Mouse (Mus musculus): Measurements from ENCODE around the gene Ermard. TPM values are rescaled to one million over a fixed set of nuclear protein-coding genes. Genes with fewer than 3 reads are reported as not detected.
A peak's percentile ranks its signal among the peaks of the same experiment; 100 is the strongest.

Ermard gene
- polyA plus RNA-seq, 1 experiment: 76.2 TPM

- Histone ChIP-seq H3K36me3 (ENCODE audit: control insufficient read depth, insufficient read depth, low read length, poor library complexity, severe bottlenecking) (no peaks in the 10 kb centered on the region), H3K9ac (ENCODE audit: low read depth, poor library complexity, severe bottlenecking) (no peak overlapping the region), H3K27ac (ENCODE audit: insufficient read depth, low read length) (no peak overlapping the region), H3K9me3 (replicated peaks; ENCODE audit: control insufficient read depth, insufficient read depth, low read length, poor library complexity, severe bottlenecking) (no peaks in the 10 kb centered on the region), H3K4me3 (ENCODE audit: low read depth, low read length) (no peak overlapping the region), H3K4me1 (ENCODE audit: control insufficient read depth, insufficient read depth, low read length) (no peaks in the 10 kb centered on the region), H3K27me3 (ENCODE audit: control insufficient read depth, insufficient read depth, low read length, poor library complexity, severe bottlenecking) (no peaks in the 10 kb centered on the region)
- TF ChIP-seq EP300 (IDR thresholded peaks at IDR 0.05; ENCODE audit: insufficient read depth, low read depth, low read length) (no peak), POLR2A (IDR thresholded peaks at IDR 0.05; ENCODE audit: insufficient read depth, low read length) (no peak), CTCF (IDR thresholded peaks at IDR 0.05; ENCODE audit: low read depth, low read length) (no peak)
These were observed 43.3 kb downstream of the Ermard start for GRCm38 (mm10) chr17:15084226-15084848.

GRCm38 (mm10) chr17:15085006-15085405 is 44.0 kb downstream of the Ermard start:
- H3K9me3 ChIP-seq (replicated peaks; ENCODE audit: control insufficient read depth, insufficient read depth, low read length, poor library complexity, severe bottlenecking): no peaks in the 10 kb centered on the region
- no peak overlapping the region for H3K27ac ChIP-seq (ENCODE audit: insufficient read depth, low read length)
- H3K4me3 ChIP-seq (ENCODE audit: low read depth, low read length): no peak overlapping the region
- no peak overlapping the region for H3K9ac ChIP-seq (ENCODE audit: low read depth, poor library complexity, severe bottlenecking)
- no peak for TF ChIP-seq CTCF (IDR thresholded peaks at IDR 0.05; ENCODE audit: low read depth, low read length)
- TF ChIP-seq POLR2A (IDR thresholded peaks at IDR 0.05; ENCODE audit: insufficient read depth, low read length): no peak
- TF ChIP-seq EP300 (IDR thresholded peaks at IDR 0.05; ENCODE audit: insufficient read depth, low read depth, low read length): no peak
- H3K27me3 ChIP-seq (ENCODE audit: control insufficient read depth, insufficient read depth, low read length, poor library complexity, severe bottlenecking): no peaks in the 10 kb centered on the region
- H3K36me3 ChIP-seq (ENCODE audit: control insufficient read depth, insufficient read depth, low read length, poor library complexity, severe bottlenecking): no peaks in the 10 kb centered on the region
- no peaks in the 10 kb centered on the region for H3K4me1 ChIP-seq (ENCODE audit: control insufficient read depth, insufficient read depth, low read length)

GRCm38 (mm10) chr17:15088166-15088565 is 47.2 kb downstream of the Ermard start:
- no peaks in the 10 kb centered on the region for H3K36me3 ChIP-seq (ENCODE audit: control insufficient read depth, insufficient read depth, low read length, poor library complexity, severe bottlenecking)
- no peak for TF ChIP-seq CTCF (IDR thresholded peaks at IDR 0.05; ENCODE audit: low read depth, low read length)
- no peak for TF ChIP-seq POLR2A (IDR thresholded peaks at IDR 0.05; ENCODE audit: insufficient read depth, low read length)
- no peak for TF ChIP-seq EP300 (IDR thresholded peaks at IDR 0.05; ENCODE audit: insufficient read depth, low read depth, low read length)
- no peak overlapping the region for H3K27ac ChIP-seq (ENCODE audit: insufficient read depth, low read length)
- no peak overlapping the region for H3K4me3 ChIP-seq (ENCODE audit: low read depth, low read length)
- no peaks in the 10 kb centered on the region for H3K27me3 ChIP-seq (ENCODE audit: control insufficient read depth, insufficient read depth, low read length, poor library complexity, severe bottlenecking)
- H3K9ac ChIP-seq (ENCODE audit: low read depth, poor library complexity, severe bottlenecking): no peak overlapping the region
- H3K4me1 ChIP-seq (ENCODE audit: control insufficient read depth, insufficient read depth, low read length): no peaks in the 10 kb centered on the region
- H3K9me3 ChIP-seq (replicated peaks; ENCODE audit: control insufficient read depth, insufficient read depth, low read length, poor library complexity, severe bottlenecking): no peaks in the 10 kb centered on the region

GRCm38 (mm10) chr17:15088591-15089001 is 47.6 kb downstream of the Ermard start:
- H3K4me1 ChIP-seq (ENCODE audit: control insufficient read depth, insufficient read depth, low read length): no peaks in the 10 kb centered on the region
- no peak overlapping the region for H3K27ac ChIP-seq (ENCODE audit: insufficient read depth, low read length)
- no peak overlapping the region for H3K4me3 ChIP-seq (ENCODE audit: low read depth, low read length)
- H3K9ac ChIP-seq (ENCODE audit: low read depth, poor library complexity, severe bottlenecking): no peak overlapping the region
- H3K27me3 ChIP-seq (ENCODE audit: control insufficient read depth, insufficient read depth, low read length, poor library complexity, severe bottlenecking): no peaks in the 10 kb centered on the region
- no peak for TF ChIP-seq CTCF (IDR thresholded peaks at IDR 0.05; ENCODE audit: low read depth, low read length)
- TF ChIP-seq EP300 (IDR thresholded peaks at IDR 0.05; ENCODE audit: insufficient read depth, low read depth, low read length): no peak
- no peak for TF ChIP-seq POLR2A (IDR thresholded peaks at IDR 0.05; ENCODE audit: insufficient read depth, low read length)
- no peaks in the 10 kb centered on the region for H3K36me3 ChIP-seq (ENCODE audit: control insufficient read depth, insufficient read depth, low read length, poor library complexity, severe bottlenecking)
- H3K9me3 ChIP-seq (replicated peaks; ENCODE audit: control insufficient read depth, insufficient read depth, low read length, poor library complexity, severe bottlenecking): no peaks in the 10 kb centered on the region

GRCm38 (mm10) chr17:15091739-15092138 is 50.7 kb downstream of the Ermard start:
- no peak for TF ChIP-seq CTCF (IDR thresholded peaks at IDR 0.05; ENCODE audit: low read depth, low read length)
- no peak for TF ChIP-seq POLR2A (IDR thresholded peaks at IDR 0.05; ENCODE audit: insufficient read depth, low read length)
- no peak for TF ChIP-seq EP300 (IDR thresholded peaks at IDR 0.05; ENCODE audit: insufficient read depth, low read depth, low read length)
- no peaks in the 10 kb centered on the region for H3K36me3 ChIP-seq (ENCODE audit: control insufficient read depth, insufficient read depth, low read length, poor library complexity, severe bottlenecking)
- H3K27me3 ChIP-seq (ENCODE audit: control insufficient read depth, insufficient read depth, low read length, poor library complexity, severe bottlenecking): no peaks in the 10 kb centered on the region
- no peak overlapping the region for H3K27ac ChIP-seq (ENCODE audit: insufficient read depth, low read length)
- H3K4me1 ChIP-seq (ENCODE audit: control insufficient read depth, insufficient read depth, low read length): no peaks in the 10 kb centered on the region
- H3K9me3 ChIP-seq (replicated peaks; ENCODE audit: control insufficient read depth, insufficient read depth, low read length, poor library complexity, severe bottlenecking): no peaks in the 10 kb centered on the region
- no peak overlapping the region for H3K9ac ChIP-seq (ENCODE audit: low read depth, poor library complexity, severe bottlenecking)
- no peak overlapping the region for H3K4me3 ChIP-seq (ENCODE audit: low read depth, low read length)

- H3K4me1 ChIP-seq (ENCODE audit: control insufficient read depth, insufficient read depth, low read length): no peaks in the 10 kb centered on the region
- H3K27ac ChIP-seq (ENCODE audit: insufficient read depth, low read length): no peak overlapping the region
- no peaks in the 10 kb centered on the region for H3K9me3 ChIP-seq (replicated peaks; ENCODE audit: control insufficient read depth, insufficient read depth, low read length, poor library complexity, severe bottlenecking)
- H3K36me3 ChIP-seq (ENCODE audit: control insufficient read depth, insufficient read depth, low read length, poor library complexity, severe bottlenecking): no peaks in the 10 kb centered on the region
- H3K9ac ChIP-seq (ENCODE audit: low read depth, poor library complexity, severe bottlenecking): no peak overlapping the region
- TF ChIP-seq CTCF (IDR thresholded peaks at IDR 0.05; ENCODE audit: low read depth, low read length) (no peak), POLR2A (IDR thresholded peaks at IDR 0.05; ENCODE audit: insufficient read depth, low read length) (no peak), EP300 (IDR thresholded peaks at IDR 0.05; ENCODE audit: insufficient read depth, low read depth, low read length) (0 out of 2 replicates have a peak, but pooled peaks have one; percentile 22)
- no peaks in the 10 kb centered on the region for H3K27me3 ChIP-seq (ENCODE audit: control insufficient read depth, insufficient read depth, low read length, poor library complexity, severe bottlenecking)
- H3K4me3 ChIP-seq (ENCODE audit: low read depth, low read length): no peak overlapping the region
These were observed 52.5 kb downstream of the Ermard start for GRCm38 (mm10) chr17:15093523-15093922.

Data from ES-Bruce4 (cell line).